Mouse (Mus musculus): ENCODE measurements around the gene Avpr2.

Avpr2 gene

GRCm38 (mm10) chrX:73916945-73917344 lies 25.0 kb downstream of the Avpr2 start:
- no peak for DNase-seq (ENCODE audit: low read depth, low spot score)

- DNase-seq (ENCODE audit: low read depth, low spot score) = no peak
These were observed 26.7 kb downstream of the Avpr2 start for GRCm38 (mm10) chrX:73918631-73919030.

DNA sequence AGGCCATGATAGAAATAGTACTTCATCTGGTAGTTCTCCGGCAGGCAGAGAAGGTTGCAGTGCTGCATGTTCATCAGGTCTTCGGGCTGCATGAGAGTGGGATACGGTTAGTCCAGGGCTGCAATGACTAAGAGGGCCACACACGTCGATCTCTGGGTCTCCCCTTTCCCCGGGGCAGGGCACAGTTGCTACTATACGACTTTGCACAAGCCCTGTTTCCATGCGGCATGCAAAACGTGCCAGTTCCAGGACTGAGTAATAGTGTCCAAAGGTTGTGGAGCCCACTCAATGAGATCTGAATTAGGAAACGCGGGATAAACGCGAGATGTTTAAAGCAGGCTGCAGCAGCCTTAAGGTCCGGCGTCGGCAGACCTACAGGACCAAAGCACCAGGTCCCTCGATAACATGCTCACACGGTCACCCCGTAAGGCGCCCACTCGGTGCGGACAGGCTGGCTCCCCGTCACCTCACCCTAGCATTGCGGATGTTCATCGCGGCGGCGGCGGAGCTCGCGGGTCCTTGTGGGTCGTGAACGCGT lies 29.5 kb downstream of the Avpr2 start:
- no peak for DNase-seq (ENCODE audit: low read depth, low spot score)

GRCm38 (mm10) chrX:73921823-73922549 lies 30.1 kb downstream of the Avpr2 start, which contains the start of the genes Arhgap4 and Naa10:
Arhgap4 (minus strand) TSS chrX:73921870.
Naa10 (minus strand) TSS chrX:73921944.
- DNase-seq (ENCODE audit: low read depth, low spot score) = peak; percentile 82

GRCm38 (mm10) chrX:73922550-73922882 lies 30.6 kb downstream of the Avpr2 start:
- no peak for DNase-seq (ENCODE audit: low read depth, low spot score)

GRCm38 (mm10) chrX:73930402-73931062 lies 38.6 kb downstream of the Avpr2 start, which contains the start of gene Renbp:
Renbp (minus strand) TSS chrX:73930850.
- DNase-seq (ENCODE audit: low read depth, low spot score) = peak; percentile 40

GRCm38 (mm10) chrX:73931871-73932270 lies 40.0 kb downstream of the Avpr2 start:
- DNase-seq (ENCODE audit: low read depth, low spot score) = no peak

DNA sequence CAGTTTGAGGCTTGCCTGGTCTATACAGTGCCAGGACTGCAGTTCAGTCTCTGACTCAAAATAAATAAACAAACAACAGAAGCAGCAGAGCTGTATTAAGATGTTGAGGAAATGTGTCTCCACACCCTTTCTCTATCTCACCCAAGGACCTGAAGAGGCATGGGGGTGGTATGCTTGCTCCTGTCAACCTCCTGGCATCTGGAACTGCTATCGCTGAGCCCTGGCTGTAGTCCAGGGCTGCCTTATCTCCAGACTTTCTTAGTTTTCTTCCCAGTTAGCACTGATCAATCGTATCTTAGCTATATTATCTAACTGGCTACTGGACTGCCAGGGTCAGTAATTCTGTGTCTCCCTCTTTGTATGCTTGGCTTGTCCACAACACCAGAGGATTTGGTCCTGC lies 50.0 kb downstream of the Avpr2 start:
- no peak for DNase-seq (ENCODE audit: low read depth, low spot score)

GRCm38 (mm10) chrX:73942294-73942693 lies 50.4 kb downstream of the Avpr2 start:
- DNase-seq (ENCODE audit: low read depth, low spot score) = no peak

All from forelimb bud, embryonic 11.5 days (tissue).